Comparison of ENCODE assay signal across 8 mouse cellular contexts in genomic region chr12:80945334-80945995, GRCm38 (mm10). TPM values are rescaled to one million over a fixed set of nuclear protein-coding genes. Genes with fewer than 3 reads are reported as not detected.
A peak's percentile ranks its signal among the peaks of the same experiment; 100 is the strongest.
DNase-seq lines count a peak whose midpoint lies in the region; ATAC-seq and TF ChIP-seq lines count a peak whose summit lies in the region.

TSS of gene Srsf5 (plus strand) at chr12:80945504.

- no peak for TF ChIP-seq CTCF in ES-Bruce4 (IDR thresholded peaks at IDR 0.05; ENCODE audit: low read depth, low read length)
- TF ChIP-seq CTCF in liver, postnatal 0 days (IDR thresholded peaks at IDR 0.05; ENCODE audit: low read depth), result peak; percentile 58

- H3K4me3 ChIP-seq in ES-Bruce4 (ENCODE audit: low read depth, low read length), result peak within 1 kb of the TSS; percentile 81
- peak within 1 kb of the TSS; percentile 95 for H3K4me3 ChIP-seq in forebrain, embryonic 13.5 days
- H3K4me3 ChIP-seq in liver, postnatal 0 days (ENCODE audit: low read depth, low read length), result peak within 1 kb of the TSS; percentile 96
- peak within 1 kb of the TSS; percentile 96 for H3K4me3 ChIP-seq in neural tube, embryonic 14.5 days (ENCODE audit: low read depth, low read length)

- H3K27ac ChIP-seq in ES-Bruce4 (ENCODE audit: insufficient read depth, low read length), result peak within 1 kb of the TSS; percentile 74
- peak within 1 kb of the TSS; percentile 93 for H3K27ac ChIP-seq in forebrain, embryonic 13.5 days
- H3K27ac ChIP-seq in liver, postnatal 0 days (ENCODE audit: low read depth), result peak within 1 kb of the TSS; percentile 99
- peak within 1 kb of the TSS; percentile 97 for H3K27ac ChIP-seq in neural tube, embryonic 14.5 days (ENCODE audit: low read depth, low read length)

- no peaks in the 10 kb centered on the region for H3K4me1 ChIP-seq in ES-Bruce4 (ENCODE audit: control insufficient read depth, insufficient read depth, low read length)
- H3K4me1 ChIP-seq in forebrain, embryonic 13.5 days, result peaks cover 10% of the 10 kb centered on the region
- peaks cover 27% of the 10 kb centered on the region for H3K4me1 ChIP-seq in liver, postnatal 0 days (ENCODE audit: insufficient read depth)
- H3K4me1 ChIP-seq in neural tube, embryonic 14.5 days (ENCODE audit: control insufficient read depth, insufficient read depth, low read length), result 0 out of 2 replicates have a peak, but pooled peaks cover 4% of the 10 kb centered on the region

- H3K9me3 ChIP-seq in ES-Bruce4 (replicated peaks; ENCODE audit: control insufficient read depth, insufficient read depth, low read length, poor library complexity, severe bottlenecking), result no peaks in the 10 kb centered on the region
- H3K9me3 ChIP-seq in forebrain, embryonic 13.5 days (replicated peaks), result no peaks in the 10 kb centered on the region
- H3K9me3 ChIP-seq in liver, postnatal 0 days (ENCODE audit: low read length), result no peaks in the 10 kb centered on the region
- no peaks in the 10 kb centered on the region for H3K9me3 ChIP-seq in neural tube, embryonic 14.5 days (ENCODE audit: control insufficient read depth, low read length)

- H3K36me3 ChIP-seq in ES-Bruce4 (ENCODE audit: control insufficient read depth, insufficient read depth, low read length, poor library complexity, severe bottlenecking), result peaks cover 35% of the 10 kb centered on the region
- H3K36me3 ChIP-seq in forebrain, embryonic 13.5 days (ENCODE audit: poor library complexity, severe bottlenecking), result peaks cover 29% of the 10 kb centered on the region
- peaks cover 31% of the 10 kb centered on the region for H3K36me3 ChIP-seq in liver, postnatal 0 days (replicated peaks; ENCODE audit: insufficient read depth, low read length)
- H3K36me3 ChIP-seq in neural tube, embryonic 14.5 days (ENCODE audit: control insufficient read depth, insufficient read depth, low read length), result peaks cover 21% of the 10 kb centered on the region

- TF ChIP-seq POLR2A in ES-Bruce4 (IDR thresholded peaks at IDR 0.05; ENCODE audit: insufficient read depth, low read length), result peak; percentile 99

- 0 out of 2 replicates have a peak, but pooled peaks have one; percentile 15 for TF ChIP-seq EP300 in ES-Bruce4 (IDR thresholded peaks at IDR 0.05; ENCODE audit: insufficient read depth, low read depth, low read length)
- peak; percentile 69; the same call in 1 of the 2 replicates for TF ChIP-seq EP300 in liver, postnatal 0 days (IDR thresholded peaks at IDR 0.05; ENCODE audit: low read depth)

- ATAC-seq in cerebellum, adult (ENCODE audit: insufficient number of reproducible peaks, low FRiP score, low TSS enrichment), result peak; percentile 84
- ATAC-seq in forebrain, embryonic 13.5 days, result peak; percentile 91
- peak; percentile 77 for ATAC-seq in liver, postnatal 0 days
- ATAC-seq in neural tube, embryonic 14.5 days (ENCODE audit: low read depth), result peak; percentile 94

- H3K27me3 ChIP-seq in ES-Bruce4 (ENCODE audit: control insufficient read depth, insufficient read depth, low read length, poor library complexity, severe bottlenecking), result no peaks in the 10 kb centered on the region
- no peaks in the 10 kb centered on the region for H3K27me3 ChIP-seq in forebrain, embryonic 13.5 days
- no peaks in the 10 kb centered on the region for H3K27me3 ChIP-seq in liver, postnatal 0 days (ENCODE audit: insufficient read depth, low read length)
- no peaks in the 10 kb centered on the region; the same call in 1 of the 2 replicates for H3K27me3 ChIP-seq in neural tube, embryonic 14.5 days (ENCODE audit: control insufficient read depth, insufficient read depth, low read length)

- intact Hi-C loops in heart, postnatal 10 days (cut with DNase I), result no loop called here

- H3K9ac ChIP-seq in ES-Bruce4 (ENCODE audit: low read depth, poor library complexity, severe bottlenecking), result peak within 1 kb of the TSS; percentile 89
- peak within 1 kb of the TSS; percentile 91 for H3K9ac ChIP-seq in forebrain, embryonic 13.5 days
- peak within 1 kb of the TSS; percentile 100 for H3K9ac ChIP-seq in liver, postnatal 0 days (replicated peaks)
- peak within 1 kb of the TSS; percentile 96 for H3K9ac ChIP-seq in neural tube, embryonic 14.5 days (replicated peaks; ENCODE audit: low read depth, low read length)

- H3K4me2 ChIP-seq in forebrain, embryonic 13.5 days, result peak within 1 kb of the TSS; percentile 76
- H3K4me2 ChIP-seq in liver, postnatal 0 days (ENCODE audit: low read depth, low read length), result peak within 1 kb of the TSS; percentile 80
- peak within 1 kb of the TSS; percentile 66 for H3K4me2 ChIP-seq in neural tube, embryonic 14.5 days (ENCODE audit: low read depth, low read length)

- DNase-seq in heart, postnatal 10 days, result peak; percentile 99 to 100
- DNase-seq in large intestine, adult 2 months (ENCODE audit: low read depth, low spot score), result no peak
- peak; percentile 99 for DNase-seq in liver, postnatal 0 days
- DNase-seq in testis, postnatal 10 days (ENCODE audit: low spot score), result peak; percentile 98

- under 1% methylated on average over 43 of the region's 57 CpGs for WGBS in forebrain, embryonic 13.5 days
- under 1% methylated on average over 57 of the region's 57 CpGs for WGBS in large intestine, adult 2 months
- under 1% methylated on average over 45 of the region's 57 CpGs for WGBS in liver, postnatal 0 days (ENCODE audit: insufficient replicate concordance)
- WGBS in neural tube, embryonic 14.5 days, result under 1% methylated on average over 54 of the region's 57 CpGs

RNA-seq across cellular contexts. Expression of gene Srsf5, which starts in this region (rescaled TPM):
- polyA plus RNA-seq in ES-Bruce4 (2011; ENCODE audit: insufficient read depth, insufficient read length, low read depth, missing spikeins), result 605 and 614 TPM in 2 replicates
- 528 and 549 TPM in 2 replicates for polyA plus RNA-seq in forebrain, embryonic 13.5 days (2015; fragmentation: Nextera tagmentation; extraction: Ambion mirVana)
- total RNA-seq in heart, postnatal 10 days (2021), result 100 to 1,000 TPM; 247 to 319 TPM
- polyA plus RNA-seq in large intestine, adult 2 months (2012; rRNA removed), result 164 and 292 TPM in 2 replicates
- polyA plus RNA-seq in liver, postnatal 0 days (2015; fragmentation: Nextera tagmentation; extraction: Ambion mirVana), result 249 and 270 TPM in 2 replicates
- polyA plus RNA-seq in neural tube, embryonic 14.5 days (2014; fragmentation: Nextera tagmentation; extraction: Ambion mirVana), result 205 and 320 TPM in 2 replicates
